Mouse (Mus musculus) erythroid progenitor cell, adult 5-6 weeks (primary cell): ENCODE measurements around the gene Gm19935. TPM values are rescaled to one million over a fixed set of nuclear protein-coding genes. Genes with fewer than 3 reads are reported as not detected.

ENCODE experiments used
- total RNA-seq, 2 experiments: library from RNA; stranded (forward) in 1 of 2; stranded (reverse) in 1 of 2; fragments of 150-400 nt in 1 of 2; fragments of 186-747, 209-891 nt in 1 of 2; gene quantifications; 2 replicates each; pipeline versions ENCODE4 v1.2.3 to v1.2.4; 2015 to 2017; ENCODE audit warnings: low replicate concordance in 2 of 2

Gene Gm19935
- total RNA-seq, 2 experiments from 2014 or later = not detected

Other genes starting within 250 kb of the Gm19935 start
- gene Chd9, start 11.0 kb upstream of the Gm19935 start, total RNA-seq (2015; ENCODE audit: low replicate concordance) = 27.2 and 35.3 TPM in 2 replicates
- gene Chd9, start 11.0 kb upstream of the Gm19935 start, total RNA-seq (2017; ENCODE audit: low replicate concordance) = 23.0 and 23.6 TPM in 2 replicates